ENCODE assay signal across 8 mouse cellular contexts in the genomic region with DNA sequence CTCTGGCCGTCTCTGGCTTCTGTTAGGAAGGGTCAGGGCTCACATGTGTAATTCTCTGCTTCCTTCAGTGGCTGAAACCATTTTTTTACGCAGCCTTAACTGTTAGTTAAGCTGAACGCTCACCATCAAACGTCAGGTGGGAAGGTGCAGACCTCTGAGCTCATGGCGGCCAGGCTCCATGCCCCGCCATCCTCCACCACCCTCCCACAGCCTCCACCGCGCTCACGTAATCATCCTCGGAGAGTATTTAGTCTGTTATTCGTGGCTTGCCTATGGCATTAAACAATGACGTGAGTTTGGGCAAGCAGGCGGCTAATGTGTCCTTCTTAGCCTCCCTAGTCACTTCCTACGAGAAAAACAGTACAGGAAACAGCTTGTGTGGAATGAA.
DNase-seq lines count a peak whose midpoint lies in the region; ATAC-seq and TF ChIP-seq lines count a peak whose summit lies in the region.

No protein-coding gene starts in this region.

- no peak for DNase-seq in heart, adult 11 months
- DNase-seq in lung, adult 2 months = no peak
- DNase-seq in intestine, embryonic 14.5 days (ENCODE audit: low spot score) = peak; percentile 64
- DNase-seq in spleen, postnatal 10 days (ENCODE audit: low spot score in 2 of 2) = no peak
- no peak for DNase-seq in B cell, adult 2 months

- no peaks in the 10 kb centered on the region for H3K27me3 ChIP-seq in heart, embryonic 11.5 days (ENCODE audit: control insufficient read depth, insufficient read depth, low read length)
- H3K27me3 ChIP-seq in lung, embryonic 16.5 days (ENCODE audit: control insufficient read depth, insufficient read depth, low read depth, low read length) = no peaks in the 10 kb centered on the region; the same call in none of the 2 replicates
- no peaks in the 10 kb centered on the region for H3K27me3 ChIP-seq in intestine, embryonic 14.5 days (replicated peaks; ENCODE audit: control insufficient read depth, insufficient read depth, low read length)
- H3K27me3 ChIP-seq in neural tube, embryonic 15.5 days (replicated peaks) = 0 out of 2 replicates have a peak, but pooled peaks cover 2% of the 10 kb centered on the region

- 0 out of 2 replicates have a peak overlapping the region, but pooled peaks have one; percentile 1 for H3K4me3 ChIP-seq in heart, embryonic 11.5 days (ENCODE audit: low read depth, low read length)
- peak overlapping the region; percentile 29 for H3K4me3 ChIP-seq in lung, embryonic 16.5 days (ENCODE audit: low read length)
- no peak overlapping the region for H3K4me3 ChIP-seq in lung, adult 2 months (replicated peaks; ENCODE audit: extremely low read depth, low read depth, low read length)
- no peak overlapping the region for H3K4me3 ChIP-seq in intestine, embryonic 14.5 days (ENCODE audit: low read depth, low read length)
- H3K4me3 ChIP-seq in neural tube, embryonic 15.5 days (replicated peaks) = no peak overlapping the region

- no peak for TF ChIP-seq POLR2A in lung, adult 2 months (IDR thresholded peaks at IDR 0.05; ENCODE audit: borderline replicate concordance, extremely low read depth, low read depth, low read length)

- H3K9me3 ChIP-seq in heart, embryonic 11.5 days (replicated peaks; ENCODE audit: control insufficient read depth, low read length) = 0 out of 2 replicates have a peak, but pooled peaks cover 2% of the 10 kb centered on the region
- 0 out of 2 replicates have a peak, but pooled peaks cover 2% of the 10 kb centered on the region for H3K9me3 ChIP-seq in lung, embryonic 16.5 days (ENCODE audit: control insufficient read depth, low read length)
- 0 out of 2 replicates have a peak, but pooled peaks cover 2% of the 10 kb centered on the region for H3K9me3 ChIP-seq in intestine, embryonic 14.5 days (ENCODE audit: control insufficient read depth, low read length)
- H3K9me3 ChIP-seq in neural tube, embryonic 15.5 days (replicated peaks) = no peaks in the 10 kb centered on the region

- H3K4me2 ChIP-seq in heart, embryonic 11.5 days = peak overlapping the region; percentile 56
- peak overlapping the region; percentile 58 for H3K4me2 ChIP-seq in lung, embryonic 16.5 days (ENCODE audit: low read depth, low read length)
- peak overlapping the region; percentile 52 for H3K4me2 ChIP-seq in intestine, embryonic 14.5 days (ENCODE audit: low read length)
- H3K4me2 ChIP-seq in neural tube, embryonic 15.5 days = peak overlapping the region; percentile 41

- H3K36me3 ChIP-seq in heart, embryonic 11.5 days (ENCODE audit: control insufficient read depth, insufficient read depth, low read length) = no peaks in the 10 kb centered on the region
- no peaks in the 10 kb centered on the region for H3K36me3 ChIP-seq in lung, embryonic 16.5 days (ENCODE audit: control insufficient read depth, insufficient read depth, low read length)
- H3K36me3 ChIP-seq in intestine, embryonic 14.5 days (ENCODE audit: control insufficient read depth, insufficient read depth, low read length) = no peaks in the 10 kb centered on the region
- H3K36me3 ChIP-seq in neural tube, embryonic 15.5 days = no peaks in the 10 kb centered on the region

- H3K27ac ChIP-seq in heart, embryonic 11.5 days (ENCODE audit: low read depth, low read length) = peak overlapping the region; percentile 90
- H3K27ac ChIP-seq in lung, embryonic 16.5 days (ENCODE audit: low read length) = 0 out of 2 replicates have a peak overlapping the region, but pooled peaks have one; percentile 39
- H3K27ac ChIP-seq in intestine, embryonic 14.5 days (ENCODE audit: low read depth) = 0 out of 2 replicates have a peak overlapping the region, but pooled peaks have one; percentile 22
- no peak overlapping the region for H3K27ac ChIP-seq in neural tube, embryonic 15.5 days (replicated peaks)

- TF ChIP-seq CTCF in lung, adult 2 months (IDR thresholded peaks at IDR 0.05; ENCODE audit: insufficient read depth, low read length) = no peak

- whole genome bisulfite sequencing in heart, embryonic 11.5 days (ENCODE audit: insufficient replicate concordance) = 33% methylated on average over 14 of the region's 14 CpGs
- WGBS in lung, embryonic 16.5 days = 28% methylated on average over 14 of the region's 14 CpGs
- WGBS in lung, adult 2 months = 25% methylated on average over 14 of the region's 14 CpGs
- WGBS in intestine, embryonic 14.5 days = 21% methylated on average over 14 of the region's 14 CpGs
- WGBS in neural tube, embryonic 15.5 days = 59% methylated on average over 14 of the region's 14 CpGs

- peaks cover 49% of the 10 kb centered on the region for H3K4me1 ChIP-seq in heart, embryonic 11.5 days (ENCODE audit: control insufficient read depth, insufficient read depth, low read length)
- H3K4me1 ChIP-seq in lung, embryonic 16.5 days (replicated peaks; ENCODE audit: control insufficient read depth, insufficient read depth, low read length) = peaks cover 23% of the 10 kb centered on the region
- peaks cover 9% of the 10 kb centered on the region for H3K4me1 ChIP-seq in lung, adult 2 months (ENCODE audit: control insufficient read depth, insufficient read depth, low read length)
- peaks cover 13% of the 10 kb centered on the region; the same call in 1 of the 2 replicates for H3K4me1 ChIP-seq in intestine, embryonic 14.5 days (replicated peaks; ENCODE audit: control insufficient read depth, insufficient read depth, low read length)
- H3K4me1 ChIP-seq in neural tube, embryonic 15.5 days = peaks cover 17% of the 10 kb centered on the region

- no peak for ATAC-seq in heart, embryonic 11.5 days (replicated peaks; ENCODE audit: insufficient number of reproducible peaks, low FRiP score, low TSS enrichment)
- no peak for ATAC-seq in lung, embryonic 16.5 days (ENCODE audit: low read depth)
- ATAC-seq in intestine, embryonic 14.5 days (replicated peaks; ENCODE audit: low FRiP score, low TSS enrichment, low read depth) = peak; percentile 5; the same call in 1 of the 2 replicates
- ATAC-seq in neural tube, embryonic 15.5 days (ENCODE audit: low FRiP score) = 0 out of 2 replicates have a peak, but pooled peaks have one; percentile 21

- H3K9ac ChIP-seq in heart, embryonic 11.5 days (ENCODE audit: low read depth, low read length) = peak overlapping the region; percentile 49; the same call in 1 of the 2 replicates
- peak overlapping the region; percentile 36; the same call in 1 of the 2 replicates for H3K9ac ChIP-seq in lung, embryonic 16.5 days (ENCODE audit: low read length)
- peak overlapping the region; percentile 27; the same call in 1 of the 2 replicates for H3K9ac ChIP-seq in intestine, embryonic 14.5 days (ENCODE audit: low read length)
- H3K9ac ChIP-seq in neural tube, embryonic 15.5 days (replicated peaks) = no peak overlapping the region

Comparison
In these comparisons a context has a peak if more than half of its experiments do, and no peak if none do; other contexts are left out.
1. H3K4me3 ChIP-seq: peak in heart, embryonic 11.5 days (single experiment) and lung, embryonic 16.5 days (single experiment); none in lung, adult 2 months (single experiment), intestine, embryonic 14.5 days (single experiment) and neural tube, embryonic 15.5 days (single experiment).
2. ATAC-seq: peak in intestine, embryonic 14.5 days (single experiment) and neural tube, embryonic 15.5 days (single experiment); none in heart, embryonic 11.5 days (single experiment) and lung, embryonic 16.5 days (single experiment).
3. Peak in every context shown above with its lines, with median percentiles within 50 percentile points of each other: H3K4me2 ChIP-seq.